Mouse (Mus musculus) embryonic facial prominence, embryonic 10.5 days (tissue): ENCODE measurements at regions not wholly inside any gene's neighbourhood (a gene's known extent, or its start where the extent isn't known, plus 50 kb on each side); places are given as distances from the start of the nearest gene placed in this dataset.

Source experiments
- DNase-seq: peaks from one replicate; pipeline ENCODE4 v3.0.0-alpha.2; 2017; ENCODE audit warnings: low spot score
- H3K27ac ChIP-seq: fragments of 300-500 bp; sonication (generic); replicated peaks from 2 replicates; pipeline ENCODE4 v1.5.1; 2016; ENCODE audit warnings: mild to moderate bottlenecking
- H3K27me3 ChIP-seq: fragments of 300-500 bp; sonication (generic); replicated peaks from 2 replicates; pipeline ENCODE4 v1.6.1; 2016; ENCODE audit warnings: low read depth, mild to moderate bottlenecking; ENCODE audit not compliant: poor library complexity, severe bottlenecking
- H3K36me3 ChIP-seq: fragments of 300-500 bp; sonication (generic); replicated peaks from 2 replicates; pipeline ENCODE4 v1.6.1; 2016; ENCODE audit warnings: mild to moderate bottlenecking, moderate library complexity
- H3K4me1 ChIP-seq: fragments of 300-500 bp; sonication (generic); 2 replicates; pipeline ENCODE4 v1.6.1; 2016
- H3K4me3 ChIP-seq: fragments of 300-500 bp; sonication (generic); 2 replicates; pipeline ENCODE4 v1.5.1; 2016; ENCODE audit warnings: mild to moderate bottlenecking, moderate library complexity
- H3K9me3 ChIP-seq: fragments of 300-500 bp; sonication (generic); 2 replicates; pipeline ENCODE4 v1.6.1; 2016; ENCODE audit warnings: mild to moderate bottlenecking
- WGBS: fragments of 180-500 bp; shearing (Covaris S2); methylation state at CpG from one replicate; pipeline ENCODE4 v1.1.7; 2016; 5-methylcytosine and 5-hydroxymethylcytosine counted together

- 77% methylated on average over 3 of the region's 3 CpGs for WGBS
- no peak overlapping the region for H3K27ac ChIP-seq
- no peaks in the 10 kb centered on the region for H3K27me3 ChIP-seq
- H3K36me3 ChIP-seq: no peaks in the 10 kb centered on the region
- H3K4me3 ChIP-seq: no peak overlapping the region
- DNase-seq: no peak
- H3K9me3 ChIP-seq: no peaks in the 10 kb centered on the region
- H3K4me1 ChIP-seq: no peaks in the 10 kb centered on the region
These were observed 79.7 kb upstream of the Samsn1 start for GRCm38 (mm10) chr16:76101773-76102172.

- no peaks in the 10 kb centered on the region for H3K36me3 ChIP-seq
- H3K4me1 ChIP-seq: no peaks in the 10 kb centered on the region
- no peak for DNase-seq
- WGBS: 89% methylated on average over 9 of the region's 9 CpGs
- H3K27me3 ChIP-seq: no peaks in the 10 kb centered on the region
- no peak overlapping the region for H3K4me3 ChIP-seq
- no peak overlapping the region for H3K27ac ChIP-seq
- H3K9me3 ChIP-seq: no peaks in the 10 kb centered on the region
These were observed 75.7 kb upstream of the Samsn1 start for GRCm38 (mm10) chr16:76097808-76098207.

- H3K27ac ChIP-seq: no peak overlapping the region
- no peaks in the 10 kb centered on the region for H3K9me3 ChIP-seq
- DNase-seq: no peak
- no peaks in the 10 kb centered on the region for H3K36me3 ChIP-seq
- H3K27me3 ChIP-seq: no peaks in the 10 kb centered on the region
- H3K4me3 ChIP-seq: no peak overlapping the region
- H3K4me1 ChIP-seq: no peaks in the 10 kb centered on the region
- WGBS: 88% methylated on average over 4 of the region's 4 CpGs
These were observed 74.3 kb upstream of the Samsn1 start for GRCm38 (mm10) chr16:76096363-76096762.

- Histone ChIP-seq H3K27me3 (no peaks in the 10 kb centered on the region), H3K4me3 (no peak overlapping the region), H3K4me1 (no peaks in the 10 kb centered on the region), H3K27ac (no peak overlapping the region), H3K36me3 (no peaks in the 10 kb centered on the region), H3K9me3 (no peaks in the 10 kb centered on the region)
- DNase-seq: no peak
- 87% methylated on average over 4 of the region's 4 CpGs for WGBS
These were observed 63.3 kb upstream of the Samsn1 start for GRCm38 (mm10) chr16:76085363-76085762.

GRCm38 (mm10) chr16:76082465-76082864 is 60.4 kb upstream of the Samsn1 start:
- H3K4me1 ChIP-seq: no peaks in the 10 kb centered on the region
- no peak overlapping the region for H3K27ac ChIP-seq
- WGBS: 84% methylated on average over 4 of the region's 4 CpGs
- H3K27me3 ChIP-seq: no peaks in the 10 kb centered on the region
- H3K36me3 ChIP-seq: no peaks in the 10 kb centered on the region
- DNase-seq: no peak
- no peak overlapping the region for H3K4me3 ChIP-seq
- H3K9me3 ChIP-seq: no peaks in the 10 kb centered on the region

GRCm38 (mm10) chr16:76079761-76080502 is 57.9 kb upstream of the Samsn1 start:
- Histone ChIP-seq H3K36me3 (no peaks in the 10 kb centered on the region), H3K9me3 (no peaks in the 10 kb centered on the region), H3K27me3 (no peaks in the 10 kb centered on the region), H3K27ac (no peak overlapping the region), H3K4me1 (no peaks in the 10 kb centered on the region), H3K4me3 (no peak overlapping the region)
- no peak for DNase-seq
- 89% methylated on average over 6 of the region's 6 CpGs for WGBS

- DNase-seq: no peak
- Histone ChIP-seq H3K27me3 (no peaks in the 10 kb centered on the region), H3K4me3 (no peak overlapping the region), H3K9me3 (no peaks in the 10 kb centered on the region), H3K36me3 (no peaks in the 10 kb centered on the region), H3K27ac (no peak overlapping the region), H3K4me1 (no peaks in the 10 kb centered on the region)
- 93% methylated on average over 5 of the region's 5 CpGs for WGBS
These were observed 56.1 kb upstream of the Samsn1 start for GRCm38 (mm10) chr16:76078219-76078618.

GRCm38 (mm10) chr16:76076231-76076630 is 54.1 kb upstream of the Samsn1 start:
- Histone ChIP-seq H3K4me1 (no peaks in the 10 kb centered on the region), H3K9me3 (no peaks in the 10 kb centered on the region), H3K27me3 (no peaks in the 10 kb centered on the region), H3K27ac (no peak overlapping the region), H3K4me3 (no peak overlapping the region), H3K36me3 (no peaks in the 10 kb centered on the region)
- 70% methylated on average over 5 of the region's 5 CpGs for WGBS
- DNase-seq: no peak
